25 mouse cellular contexts compared by ENCODE assay signal in genomic region chr17:43906728-43907127, GRCm38 (mm10).
"Had no signal": no experiment of that assay in that cellular context is flagged by ENCODE, and none has a peak within 500 bp of the region (broad histone marks: within the 10 kb centered on the region; RNA-seq: fewer than 3 reads in every experiment).

No protein-coding gene starts in this region.

- H3K4me3 ChIP-seq: heart, adult 2 months; heart, embryonic 13.5 days; heart, embryonic 15.5 days; hindbrain, embryonic 13.5 days; hindbrain, embryonic 15.5 days; kidney, embryonic 15.5 days; limb, embryonic 13.5 days; limb, embryonic 15.5 days; liver, embryonic 15.5 days had no signal

- H3K4me1 ChIP-seq: limb, embryonic 13.5 days; limb, embryonic 15.5 days; liver, embryonic 15.5 days had no signal

- H3K9me3 ChIP-seq: heart, embryonic 13.5 days; heart, embryonic 15.5 days; hindbrain, embryonic 13.5 days; hindbrain, embryonic 15.5 days; kidney, embryonic 15.5 days; limb, embryonic 13.5 days; limb, embryonic 15.5 days; liver, embryonic 15.5 days had no signal

- DNase-seq: gastrocnemius, postnatal 14 days; gastrocnemius, postnatal 36 days; heart, adult 2 months; heart, postnatal 14 days; heart, postnatal 36 days; kidney, adult 11 months; kidney, adult 2 months; kidney, adult 9 months; kidney, postnatal 10 days; kidney, postnatal 36 days; layer of hippocampus, adult 9-11 months; layer of hippocampus, postnatal 36 days; left cerebral cortex, postnatal 4 days; lung, adult 2 months had no signal

- H3K4me2 ChIP-seq: heart, embryonic 11.5 days; heart, embryonic 13.5 days; heart, embryonic 15.5 days; hindbrain, embryonic 13.5 days; hindbrain, embryonic 15.5 days; kidney, embryonic 15.5 days; limb, embryonic 13.5 days; limb, embryonic 15.5 days; liver, embryonic 15.5 days had no signal

- H3K27ac ChIP-seq: heart, adult 2 months; heart, embryonic 13.5 days; heart, embryonic 15.5 days; hindbrain, embryonic 13.5 days; hindbrain, embryonic 15.5 days; hindbrain, postnatal 0 days; kidney, embryonic 15.5 days; limb, embryonic 13.5 days; limb, embryonic 15.5 days; liver, embryonic 15.5 days had no signal

- H3K27me3 ChIP-seq: heart, embryonic 13.5 days; heart, embryonic 15.5 days; hindbrain, embryonic 13.5 days; hindbrain, embryonic 15.5 days; kidney, embryonic 15.5 days; limb, embryonic 13.5 days; limb, embryonic 15.5 days; liver, embryonic 15.5 days had no signal

- H3K36me3 ChIP-seq: heart, embryonic 13.5 days; heart, embryonic 15.5 days; hindbrain, embryonic 13.5 days; hindbrain, embryonic 15.5 days; kidney, embryonic 15.5 days; limb, embryonic 13.5 days; limb, embryonic 15.5 days; liver, embryonic 15.5 days had no signal

- ATAC-seq: hindbrain, postnatal 0 days; intestine, embryonic 16.5 days had no signal

- H3K9ac ChIP-seq: heart, embryonic 13.5 days; heart, embryonic 15.5 days; hindbrain, embryonic 13.5 days; hindbrain, embryonic 15.5 days; kidney, embryonic 15.5 days; limb, embryonic 13.5 days; limb, embryonic 15.5 days; liver, embryonic 15.5 days had no signal
